Mouse (Mus musculus): Measurements from ENCODE around the gene Fbxo34.

GRCm38 (mm10) chr14:47419723-47420276, 30.4 kb upstream of the Fbxo34 start:
- TF ChIP-seq CTCF (IDR thresholded peaks at IDR 0.05; ENCODE audit: insufficient read depth, low read length) (no peak), POLR2A (IDR thresholded peaks at IDR 0.05; ENCODE audit: borderline replicate concordance, extremely low read depth, low read depth, low read length) (no peak)

All from lung, adult 2 months (tissue).